Mouse (Mus musculus): ENCODE data around the gene Olfr1115. TPM values are rescaled to one million over a fixed set of nuclear protein-coding genes. Genes with fewer than 3 reads are reported as not detected.
"Not testable (repeated sequence)": the region's sequence is repeated elsewhere in the genome, so short reads cannot be mapped to it uniquely, and the experiment has no call there.

Olfr1115 gene
- total RNA-seq (2021), result not detected

GRCm38 (mm10) chr2:87247713-87248112 is at the start of gene Olfr1115:
TSS of gene Olfr1115 (plus strand) at chr2:87248013.
- intact Hi-C loops (cut with DNase I), result no loop called here
- no peak for DNase-seq

GRCm38 (mm10) chr2:87208670-87209069 is 39.1 kb upstream of the Olfr1115 start, which contains the start of gene Olfr1113:
TSS of gene Olfr1113 (plus strand) at chr2:87208970.
- DNase-seq, result no peak
- intact Hi-C loops (cut with DNase I), result no loop called here

DNA sequence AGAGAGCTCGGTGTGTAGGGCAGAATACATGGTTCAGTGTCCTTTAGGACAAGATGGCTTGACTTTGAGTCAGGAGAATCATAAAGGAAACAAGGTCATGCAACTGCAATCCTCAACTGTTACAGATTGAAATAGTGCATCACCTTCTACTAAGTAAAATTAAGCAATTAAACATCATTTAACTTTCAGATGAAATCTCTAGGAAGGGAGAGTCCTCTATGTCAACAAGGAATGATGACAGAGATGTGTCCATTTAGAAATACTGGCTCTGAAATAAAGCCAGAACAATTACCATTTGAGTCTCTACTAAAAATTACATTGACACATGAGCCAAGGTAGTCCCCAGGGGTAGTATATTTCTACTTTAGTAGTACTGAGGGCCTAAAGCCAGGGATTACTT is 19.4 kb downstream of the Olfr1115 start, which contains the start of gene Olfr1116:
TSS of gene Olfr1116 (plus strand) at position 301 of the 400 bp plus-strand sequence.
- DNase-seq, result no peak
- intact Hi-C loops (cut with DNase I), result no loop called here

- intact Hi-C loops (cut with DNase I), result not testable (repeated sequence)
- DNase-seq, result peak; percentile 57 to 62
Observed at GRCm38 (mm10) chr2:87293977-87294376, 46.2 kb downstream of the Olfr1115 start.

Small RNA genes within 50 kb of the gene (microRNA-seq; reads per million reads assigned to microRNA genes)
- 0 reads per million in 2 experiments for gene Gm27438

Other genes starting within 250 kb of the Olfr1115 start
- not detected for gene Olfr1102, start 249.6 kb upstream of the Olfr1115 start, total RNA-seq (2021)
- not detected for gene Olfr1104, start 220.9 kb upstream of the Olfr1115 start, total RNA-seq (2021)
- gene Olfr1105, start 211.5 kb upstream of the Olfr1115 start, total RNA-seq (2021), result not detected
- not detected for gene Olfr1106, start 195.7 kb upstream of the Olfr1115 start, total RNA-seq (2021)
- gene Olfr1107, start 172.2 kb upstream of the Olfr1115 start, total RNA-seq (2021), result not detected
- gene Olfr1109, start 152.0 kb upstream of the Olfr1115 start, total RNA-seq (2021), result not detected
- gene Olfr259, start 133.4 kb upstream of the Olfr1115 start, total RNA-seq (2021), result not detected
- not detected for gene Olfr1110, start 107.7 kb upstream of the Olfr1115 start, total RNA-seq (2021)
- not detected for gene Olfr1111, start 95.4 kb upstream of the Olfr1115 start, total RNA-seq (2021)
- not detected for gene Olfr1112, start 60.2 kb upstream of the Olfr1115 start, total RNA-seq (2021)
- not detected for gene Olfr1113, start 39.0 kb upstream of the Olfr1115 start, total RNA-seq (2021)
- gene Olfr1116, start 19.5 kb downstream of the Olfr1115 start, total RNA-seq (2021), result not detected
- not detected for gene Olfr1118, start 59.6 kb downstream of the Olfr1115 start, total RNA-seq (2021)
- gene Olfr1120, start 106.8 kb downstream of the Olfr1115 start, total RNA-seq (2021), result not detected
- gene Olfr1121, start 121.9 kb downstream of the Olfr1115 start, total RNA-seq (2021), result not detected
- under 1 TPM in 1 of 2 experiments, not detected in 1; 0.07 TPM for gene Olfr1122, start 137.8 kb downstream of the Olfr1115 start, total RNA-seq (2021)
- gene Olfr1123, start 168.6 kb downstream of the Olfr1115 start, total RNA-seq (2021), result not detected
- gene Olfr1124, start 182.3 kb downstream of the Olfr1115 start, total RNA-seq (2021), result not detected
- gene Olfr1126, start 205.9 kb downstream of the Olfr1115 start, total RNA-seq (2021), result not detected
- not detected for gene Pramel7, start 249.1 kb downstream of the Olfr1115 start, total RNA-seq (2021)